Mouse (Mus musculus): ENCODE measurements around the gene Mfap1b.
"Not testable (repeated sequence)": the region's sequence is repeated elsewhere in the genome, so short reads cannot be mapped to it uniquely, and the experiment has no call there.

The Mfap1b gene

GRCm38 (mm10) chr2:121472783-121473182, 1.1 kb downstream of the Mfap1b start:
- not testable (repeated sequence) for DNase-seq (ENCODE audit: inconsistent ontology term)

DNA sequence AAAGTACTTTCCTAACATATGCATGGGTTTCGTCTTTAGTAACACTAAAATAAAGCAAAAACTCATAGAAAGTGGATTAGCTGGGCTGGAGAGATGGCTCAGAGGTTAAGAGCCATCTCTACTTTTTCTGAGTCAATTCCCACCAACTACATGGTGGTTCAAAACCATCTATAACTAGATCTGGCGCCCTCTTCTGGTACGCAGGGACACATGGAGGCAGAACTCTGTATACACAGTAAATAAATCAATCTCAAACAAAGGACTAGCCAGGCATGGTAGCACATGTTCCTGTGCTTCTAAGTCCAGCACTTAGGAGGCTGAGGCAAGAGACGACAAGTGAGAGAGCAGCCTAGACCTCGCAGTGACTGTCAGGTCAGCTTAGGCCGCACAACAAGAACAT, 4.9 kb downstream of the Mfap1b start:
- not testable (repeated sequence) for DNase-seq (ENCODE audit: inconsistent ontology term)

- peak; percentile 57 for DNase-seq (ENCODE audit: inconsistent ontology term)
These were observed 13.8 kb downstream of the Mfap1b start for GRCm38 (mm10) chr2:121460071-121460470.

DNA sequence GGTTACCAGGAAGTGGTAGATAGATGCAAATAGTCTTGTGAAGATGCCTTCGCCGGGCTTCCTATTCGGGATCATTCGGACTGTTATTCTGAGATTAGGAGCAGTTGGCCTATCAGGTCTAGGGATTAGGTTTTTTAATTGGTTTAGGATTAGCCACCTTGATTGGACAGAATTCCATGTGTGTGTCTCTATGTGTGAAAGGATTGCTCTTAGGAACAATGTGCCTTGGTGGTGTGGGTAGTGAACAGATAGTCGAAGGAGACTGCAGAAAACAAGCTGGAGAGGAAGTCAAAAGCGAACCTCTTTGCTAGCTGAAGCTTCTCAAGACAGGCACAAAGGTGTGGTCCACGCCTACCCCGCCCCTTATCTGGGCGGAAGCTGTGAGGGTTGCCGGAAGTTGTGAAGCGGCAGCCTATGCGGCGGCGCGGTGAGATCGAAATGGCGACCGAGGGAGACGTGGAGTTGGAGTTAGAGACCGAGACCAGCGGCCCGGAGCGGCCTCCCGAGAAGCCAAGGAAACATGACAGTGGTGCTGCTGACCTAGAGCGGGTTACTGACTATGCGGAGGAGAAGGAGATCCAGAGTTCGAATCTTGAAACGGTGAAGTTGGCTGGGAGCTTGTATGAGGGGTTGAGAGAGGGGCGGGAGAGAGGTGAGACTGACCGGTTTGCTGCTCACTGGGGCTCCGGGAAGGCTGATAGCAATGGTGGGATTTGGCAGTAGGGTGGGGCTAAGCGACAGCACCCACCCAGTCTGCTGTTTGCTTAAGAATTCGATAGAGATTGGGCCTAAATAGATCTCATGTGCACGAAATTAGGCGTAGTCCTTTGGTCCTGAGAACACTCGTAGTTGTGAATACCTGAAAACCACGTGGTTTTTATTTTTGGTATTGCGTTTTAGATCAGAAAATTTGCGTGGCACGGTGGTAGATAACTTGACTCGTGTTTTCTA, 16.9 kb downstream of the Mfap1b start, which contains the start of gene Serinc4:
TSS of gene Serinc4 (minus strand) at position 90 of the 951 bp plus-strand sequence.
- DNase-seq (ENCODE audit: inconsistent ontology term) = peak; percentile 83

- no peak for DNase-seq (ENCODE audit: inconsistent ontology term)
These were observed 18.3 kb downstream of the Mfap1b start for GRCm38 (mm10) chr2:121455534-121455933.

DNA sequence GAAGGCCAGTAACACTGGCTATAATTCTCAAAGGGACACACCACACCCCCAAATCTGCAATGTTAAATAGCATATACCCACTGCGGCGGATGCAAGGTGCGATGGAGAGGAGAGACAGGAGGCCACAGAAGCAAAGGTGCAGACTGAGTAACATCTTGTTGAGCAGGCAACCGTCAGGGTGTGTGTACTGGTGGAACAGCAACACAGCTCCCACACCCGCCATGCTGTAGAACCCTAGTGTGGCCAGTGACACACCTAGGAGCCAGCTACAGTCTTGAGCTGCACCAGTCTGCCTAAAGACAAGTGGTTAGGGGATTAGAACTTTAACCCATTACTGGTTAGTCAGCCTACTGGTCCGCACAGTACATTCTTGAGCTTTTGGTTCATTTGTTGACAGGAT, 19.9 kb downstream of the Mfap1b start:
- DNase-seq (ENCODE audit: inconsistent ontology term) = no peak

DNA sequence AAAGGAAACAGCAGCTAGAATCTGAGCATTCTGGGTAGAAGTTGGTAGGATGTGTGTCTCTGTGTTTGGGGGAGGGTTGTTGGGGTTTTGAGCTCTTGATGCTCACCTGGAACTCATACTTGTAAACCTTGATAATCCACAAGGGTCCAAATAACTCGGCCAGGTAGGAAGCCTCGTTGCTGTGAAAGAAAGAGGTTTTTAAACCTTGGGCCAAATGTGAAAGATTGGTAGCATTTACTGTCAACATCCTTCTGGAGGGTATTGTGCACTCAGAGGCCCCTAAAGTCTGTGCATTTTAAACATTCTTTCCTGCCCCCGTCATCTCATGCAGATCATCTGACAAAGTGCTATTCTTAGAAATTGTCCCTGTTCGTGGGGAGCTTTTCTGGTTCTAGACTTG, 20.9 kb downstream of the Mfap1b start, which contains the start of gene Hypk:
TSS of gene Hypk (plus strand) at position 301 of the 400 bp plus-strand sequence.
- DNase-seq (ENCODE audit: inconsistent ontology term) = no peak

GRCm38 (mm10) chr2:121452361-121452760, 21.5 kb downstream of the Mfap1b start:
- DNase-seq (ENCODE audit: inconsistent ontology term) = no peak

GRCm38 (mm10) chr2:121450093-121450492, 23.8 kb downstream of the Mfap1b start:
- DNase-seq (ENCODE audit: inconsistent ontology term) = peak; percentile 31

DNA sequence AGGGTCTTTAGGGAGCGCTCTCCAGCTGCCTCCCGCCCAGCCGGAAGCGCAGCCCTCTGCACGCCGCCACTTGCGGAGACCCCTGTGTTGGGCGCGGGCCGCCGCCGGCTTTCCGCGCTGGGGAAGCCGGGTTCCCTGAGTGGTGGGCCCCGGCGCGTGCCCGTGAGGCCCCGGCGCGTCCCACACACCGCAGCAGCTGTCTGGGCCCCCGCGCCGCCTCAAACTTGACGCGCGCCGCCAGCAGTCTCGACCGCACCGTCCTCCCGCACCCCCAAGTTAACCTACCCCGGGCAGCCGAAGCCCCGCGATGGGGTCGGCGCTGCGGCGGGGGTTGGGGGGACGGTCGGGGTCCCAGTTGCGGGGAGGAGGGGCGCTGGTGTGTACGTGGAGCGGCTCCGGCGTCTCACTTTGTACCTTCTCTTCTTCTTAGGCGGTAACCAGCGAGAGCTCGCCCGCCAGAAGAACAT, 24.3 kb downstream of the Mfap1b start:
- DNase-seq (ENCODE audit: inconsistent ontology term) = no peak

DNA sequence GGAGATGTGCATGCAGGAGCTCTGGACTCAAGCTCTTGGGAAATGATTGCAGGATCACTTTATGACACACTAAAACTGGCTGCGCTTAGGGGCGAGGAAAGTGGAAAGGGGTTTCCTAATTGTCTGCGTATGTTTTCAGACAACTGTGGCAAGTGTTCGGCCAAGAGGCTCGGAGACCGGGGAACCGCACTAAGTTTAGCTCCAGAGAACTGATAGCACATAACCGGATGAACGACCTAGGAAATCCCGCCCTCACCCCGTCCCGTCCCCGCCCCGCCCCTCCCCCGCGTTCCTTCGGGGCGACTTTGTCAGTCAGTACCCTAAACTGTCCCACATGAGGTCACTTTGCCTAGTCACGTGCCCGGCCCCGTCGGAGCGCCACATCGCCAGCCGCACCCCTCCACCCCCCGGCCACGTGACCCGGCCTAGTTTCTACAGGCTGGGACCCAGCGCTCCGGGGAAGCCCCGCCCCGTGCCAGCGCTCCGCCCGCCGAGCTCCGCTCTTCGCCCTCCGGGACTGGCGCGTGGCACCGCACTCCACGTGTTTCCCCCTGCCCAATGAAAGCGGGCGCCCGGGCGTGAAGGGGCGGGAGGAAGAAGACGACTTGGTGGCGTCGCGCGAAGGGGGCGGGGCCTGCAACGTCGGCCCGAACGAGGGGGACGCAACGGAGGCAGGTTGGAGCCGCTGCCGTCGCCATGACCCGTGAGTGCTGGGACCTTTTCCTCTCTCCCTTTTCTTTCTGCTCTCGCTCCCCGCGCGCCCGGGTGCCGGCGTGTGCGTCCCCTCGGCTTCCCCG, 24.9 kb downstream of the Mfap1b start, which contains the start of gene Serf2:
TSS of gene Serf2 (plus strand) at position 457 of the 797 bp plus-strand sequence.
- DNase-seq (ENCODE audit: inconsistent ontology term) = peak; percentile 100

DNA sequence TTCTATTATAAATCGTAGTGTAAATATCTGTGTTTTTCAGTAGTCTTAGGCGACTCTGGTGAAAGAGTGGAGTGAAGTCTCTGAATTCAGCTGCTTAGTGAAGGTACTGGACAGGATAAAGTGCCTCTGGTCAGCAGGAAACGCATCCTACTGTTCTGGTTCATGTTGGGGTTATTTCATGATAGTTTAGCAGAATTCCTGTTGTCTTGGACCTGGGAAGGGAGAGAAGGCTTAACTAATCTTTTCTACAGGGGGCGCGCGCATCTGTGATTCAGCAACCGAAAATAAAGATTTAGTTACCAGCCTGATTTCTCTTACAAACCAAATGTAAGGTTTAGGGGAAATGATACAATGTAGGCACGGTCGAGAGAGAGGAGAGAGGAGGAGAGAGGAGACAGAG, 25.7 kb downstream of the Mfap1b start:
- DNase-seq (ENCODE audit: inconsistent ontology term) = peak; percentile 68

GRCm38 (mm10) chr2:121447006-121447405, 26.9 kb downstream of the Mfap1b start:
- DNase-seq (ENCODE audit: inconsistent ontology term) = no peak

GRCm38 (mm10) chr2:121446506-121446905, 27.4 kb downstream of the Mfap1b start:
- DNase-seq (ENCODE audit: inconsistent ontology term) = no peak

DNA sequence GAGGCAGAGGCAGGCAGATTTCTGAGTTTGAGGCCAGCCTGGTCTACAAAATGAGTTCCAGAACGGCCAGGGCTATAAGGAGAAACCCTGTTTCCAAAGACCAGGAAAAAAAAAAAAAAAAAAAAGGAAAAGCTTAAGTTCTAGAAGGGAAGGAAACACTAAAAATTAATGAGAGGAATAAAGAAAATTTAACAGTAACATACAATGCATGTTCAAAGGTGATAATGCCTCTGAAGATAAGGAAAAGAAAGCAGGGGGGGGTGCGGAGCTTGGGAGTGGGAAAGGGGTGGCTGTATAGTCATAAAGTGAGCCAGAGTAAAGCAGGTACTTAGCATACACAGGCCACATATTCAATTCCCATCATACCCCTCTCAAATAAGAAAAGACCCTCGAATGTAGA, 28.8 kb downstream of the Mfap1b start:
- DNase-seq (ENCODE audit: inconsistent ontology term) = no peak

DNA sequence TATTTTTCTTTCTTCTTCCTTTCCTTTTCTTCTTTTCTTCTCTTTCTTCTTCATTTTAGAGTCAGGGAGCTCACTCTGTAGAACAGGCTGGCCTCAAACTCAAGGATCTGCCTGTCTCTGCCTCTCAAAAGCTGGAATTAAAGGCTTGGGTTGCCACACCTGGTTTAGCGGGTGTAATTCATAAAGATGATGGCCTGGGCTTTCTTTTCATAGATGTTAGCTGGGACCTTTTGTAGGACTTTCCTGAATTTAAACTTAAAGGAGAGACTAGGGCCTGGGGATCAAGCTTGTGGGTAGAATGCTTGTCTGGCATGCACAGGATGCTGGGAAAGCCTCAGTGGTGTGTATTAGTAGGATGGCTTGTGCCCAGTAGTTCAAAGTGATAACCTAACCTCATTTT, 29.7 kb downstream of the Mfap1b start, which contains the start of gene Ell3:
TSS of gene Ell3 (minus strand) at position 101 of the 400 bp plus-strand sequence.
- DNase-seq (ENCODE audit: inconsistent ontology term) = no peak

DNA sequence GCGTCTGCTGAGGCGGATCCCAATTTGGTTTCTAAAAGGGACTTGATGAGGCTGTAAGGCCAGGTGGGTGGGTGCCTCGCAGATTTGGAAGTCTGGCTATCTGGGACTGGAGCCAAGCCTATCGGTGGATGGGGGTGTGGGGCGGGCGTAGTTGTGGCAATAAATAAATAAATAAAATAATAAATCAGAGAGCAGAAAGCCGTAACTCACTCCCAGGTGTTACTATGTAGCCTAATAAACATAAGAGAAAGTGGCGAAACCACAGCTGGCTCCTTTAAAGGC, 30.9 kb downstream of the Mfap1b start:
- DNase-seq (ENCODE audit: inconsistent ontology term) = no peak

- DNase-seq (ENCODE audit: inconsistent ontology term) = peak; percentile 67
These were observed 31.4 kb downstream of the Mfap1b start for GRCm38 (mm10) chr2:121442259-121443067.

DNA sequence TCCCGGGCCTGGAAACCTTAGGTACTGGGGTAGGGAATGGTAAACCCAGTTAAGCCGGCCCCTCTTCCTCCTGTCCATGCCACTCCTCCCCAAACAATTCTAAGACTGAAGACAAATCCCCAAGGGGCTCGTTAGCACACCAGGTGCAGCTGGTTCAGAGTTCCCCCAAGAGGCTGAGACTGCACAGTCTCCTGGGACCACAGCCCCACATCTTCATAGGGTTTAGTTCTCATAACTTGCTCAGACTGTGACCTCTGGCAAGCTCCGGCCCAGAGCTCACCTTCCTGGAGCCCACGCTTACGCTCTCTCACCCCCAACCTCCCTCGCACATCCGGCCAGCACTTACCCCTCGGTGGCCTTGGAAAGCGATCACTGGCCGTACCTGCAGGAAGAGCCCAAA, 32.1 kb downstream of the Mfap1b start:
- DNase-seq (ENCODE audit: inconsistent ontology term) = no peak

GRCm38 (mm10) chr2:121440834-121441605, 32.8 kb downstream of the Mfap1b start:
- DNase-seq (ENCODE audit: inconsistent ontology term) = no peak

- no peak for DNase-seq (ENCODE audit: inconsistent ontology term)
These were observed 34.1 kb downstream of the Mfap1b start for GRCm38 (mm10) chr2:121439746-121440145.

Data from Muller cell, postnatal 12 days (primary cell).